Mouse (Mus musculus) B cell, adult 62 days (primary cell): ENCODE data around the gene Kdelr1. TPM values are rescaled to one million over a fixed set of nuclear protein-coding genes. Genes with fewer than 3 reads are reported as not detected.

ENCODE experiments used
- total RNA-seq: library from RNA; stranded (reverse); gene quantifications from 4 replicates; pipeline ENCODE4 v1.2.4, GENCODE M21; 2023

Kdelr1 gene
- 51.0 to 58.7 TPM (median 51.4 TPM) in 4 replicates for total RNA-seq

GRCm38 (mm10) chr7:45872624-45873023 lies at the start of gene Kdelr1:
Kdelr1 (plus strand) TSS chr7:45872772.

GRCm38 (mm10) chr7:45824598-45824997 lies 48.0 kb upstream of the Kdelr1 start, which contains the start of gene Kcnj14:
Kcnj14 (minus strand) TSS chr7:45824782.

GRCm38 (mm10) chr7:45830427-45831127 lies 42.0 kb upstream of the Kdelr1 start, which contains the start of gene Grwd1:
Grwd1 (minus strand) TSS chr7:45830944.

GRCm38 (mm10) chr7:45878278-45878677 lies 5.7 kb downstream of the Kdelr1 start, which contains the start of gene Grin2d:
Grin2d (minus strand) TSS chr7:45878378.

GRCm38 (mm10) chr7:45896517-45897257 lies 24.1 kb downstream of the Kdelr1 start, which contains the start of the genes Syngr4 and Tmem143:
Syngr4 (minus strand) TSS chr7:45896714.
Tmem143 (plus strand) TSS chr7:45896941.

GRCm38 (mm10) chr7:45921242-45921621 lies 48.7 kb downstream of the Kdelr1 start, which contains the start of gene Emp3:
Emp3 (minus strand) TSS chr7:45921404.

GRCm38 (mm10) chr7:45923762-45924428 lies 51.3 kb downstream of the Kdelr1 start, which contains the start of gene Ccdc114:
Ccdc114 (plus strand) TSS chr7:45924072.

Other genes starting within 250 kb of the Kdelr1 start
- 0.18 to 0.36 TPM (median 0.26 TPM) in 4 replicates for gene Rasip1, start 245.3 kb upstream of the Kdelr1 start, total RNA-seq
- not detected in 4 replicates for gene Mamstr, start 232.8 kb upstream of the Kdelr1 start, total RNA-seq
- not detected in 4 replicates for gene Fut2, start 206.4 kb upstream of the Kdelr1 start, total RNA-seq
- not detected in 4 replicates for gene Ntn5, start 188.8 kb upstream of the Kdelr1 start, total RNA-seq
- gene Sec1, start 178.4 kb upstream of the Kdelr1 start, total RNA-seq = not detected in 4 replicates
- not detected in 4 replicates for gene Car11, start 172.9 kb upstream of the Kdelr1 start, total RNA-seq
- gene Dbp, start 167.7 kb upstream of the Kdelr1 start, total RNA-seq = 19.3 to 25.2 TPM (median 23.7 TPM) in 4 replicates
- gene Rpl18, start 157.3 kb upstream of the Kdelr1 start, total RNA-seq = 2,047 to 2,170 TPM (median 2,138 TPM) in 4 replicates
- gene Sphk2, start 154.8 kb upstream of the Kdelr1 start, total RNA-seq = 31.9 to 35.1 TPM (median 32.5 TPM) in 4 replicates
- 1.0 to 1.9 TPM (median 1.5 TPM) in 4 replicates for gene Fam83e, start 151.6 kb upstream of the Kdelr1 start, total RNA-seq
- gene Spaca4, start 147.0 kb upstream of the Kdelr1 start, total RNA-seq = not detected in 4 replicates
- gene Lmtk3, start 89.0 kb upstream of the Kdelr1 start, total RNA-seq = 0.12 to 0.39 TPM in 2 of 4 replicates, not detected in the others
- gene Sult2b1, start 88.1 kb upstream of the Kdelr1 start, total RNA-seq = 1.4 to 1.9 TPM (median 1.5 TPM) in 3 of 4 replicates, not detected in the other
- gene Cyth2, start 58.2 kb upstream of the Kdelr1 start, total RNA-seq = 132 to 162 TPM (median 146 TPM) in 4 replicates
- 3.5 to 4.3 TPM (median 3.9 TPM) in 4 replicates for gene Kcnj14, start 48.0 kb upstream of the Kdelr1 start, total RNA-seq
- gene Grwd1, start 41.8 kb upstream of the Kdelr1 start, total RNA-seq = 29.3 to 33.0 TPM (median 30.4 TPM) in 4 replicates
- gene Grin2d, start 5.6 kb downstream of the Kdelr1 start, total RNA-seq = 0.49 to 0.86 TPM (median 0.52 TPM) in 4 replicates
- not detected in 4 replicates for gene Syngr4, start 23.9 kb downstream of the Kdelr1 start, total RNA-seq
- 7.6 to 13.6 TPM (median 9.5 TPM) in 4 replicates for gene Tmem143, start 24.2 kb downstream of the Kdelr1 start, total RNA-seq
- 201 to 243 TPM (median 228 TPM) in 4 replicates for gene Emp3, start 48.6 kb downstream of the Kdelr1 start, total RNA-seq
- 6.3 to 12.1 TPM (median 9.0 TPM) in 4 replicates for gene Ccdc114, start 51.3 kb downstream of the Kdelr1 start, total RNA-seq
- gene Abcc6, start 157.5 kb downstream of the Kdelr1 start, total RNA-seq = not detected in 4 replicates
- 43.0 to 50.9 TPM (median 45.5 TPM) in 4 replicates for gene Nomo1, start 160.9 kb downstream of the Kdelr1 start, total RNA-seq
- not detected in 4 replicates for gene Kcnj11, start 228.0 kb downstream of the Kdelr1 start, total RNA-seq